Mouse (Mus musculus) G1E-ER4 (cell line): ENCODE results near the gene Rab38. TPM values are rescaled to one million over a fixed set of nuclear protein-coding genes. Genes with fewer than 3 reads are reported as not detected.

Experiments
- GATA1 ChIP-seq: IDR thresholded peaks from one replicate; pipeline ENCODE4 v1.8.0; 2012; ENCODE audit warnings: low read length, inconsistent platforms
- polyA plus RNA-seq: library from polyadenylated mRNA; stranded (reverse); fragments of >175 nt; gene quantifications from 2 replicates; pipeline ENCODE4 v1.2.3, GENCODE M21; 2012

Gene Rab38
- not detected in 2 replicates for polyA plus RNA-seq

GRCm38 (mm10) chr7:88429786-88430691, at the start of gene Rab38:
Gene Rab38, plus strand, starts transcription at chr7:88430273.
- TF ChIP-seq GATA1 = no peak

- no peak for TF ChIP-seq GATA1
Observed at GRCm38 (mm10) chr7:88394568-88394967, 35.5 kb upstream of the Rab38 start.

DNA sequence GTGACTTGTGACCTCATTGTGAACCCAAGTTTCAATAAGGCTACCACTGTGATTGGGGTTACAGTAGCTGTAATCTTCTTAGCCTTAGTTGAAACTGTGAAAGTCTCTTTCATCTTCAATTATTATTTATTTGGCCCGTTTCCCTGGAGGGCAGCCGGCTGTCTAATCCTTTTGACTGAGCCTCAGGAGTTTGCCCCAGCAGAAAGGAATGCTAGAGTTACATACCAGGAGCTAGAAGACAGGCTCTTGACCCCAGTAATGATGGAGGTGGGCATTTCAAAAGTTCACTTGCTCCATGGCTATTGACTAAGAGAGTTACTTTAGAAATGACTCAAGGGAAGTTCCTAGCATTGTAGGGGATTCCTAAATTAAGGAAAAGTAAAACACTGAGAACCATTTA, 34.3 kb upstream of the Rab38 start:
- TF ChIP-seq GATA1 = no peak

DNA sequence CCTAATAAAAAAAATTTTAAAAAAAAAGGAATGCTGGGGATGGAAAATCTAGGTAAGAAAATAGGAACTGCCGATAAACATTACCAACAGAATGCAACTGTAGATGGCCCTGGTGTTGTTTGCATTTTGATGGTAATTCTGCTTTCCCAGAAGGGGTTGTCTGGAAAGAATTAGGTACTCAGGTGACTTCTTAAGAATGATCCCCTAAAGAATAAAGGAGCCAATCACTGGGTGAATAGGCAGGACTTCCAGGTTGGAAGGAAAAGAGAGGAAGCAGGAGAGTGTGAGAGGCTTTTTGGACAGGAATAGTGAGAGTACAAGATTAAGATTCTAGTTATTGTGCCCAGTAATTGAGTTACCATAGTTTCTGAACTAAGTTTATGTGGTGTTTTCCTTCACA, 24.8 kb upstream of the Rab38 start:
- TF ChIP-seq GATA1 = no peak

DNA sequence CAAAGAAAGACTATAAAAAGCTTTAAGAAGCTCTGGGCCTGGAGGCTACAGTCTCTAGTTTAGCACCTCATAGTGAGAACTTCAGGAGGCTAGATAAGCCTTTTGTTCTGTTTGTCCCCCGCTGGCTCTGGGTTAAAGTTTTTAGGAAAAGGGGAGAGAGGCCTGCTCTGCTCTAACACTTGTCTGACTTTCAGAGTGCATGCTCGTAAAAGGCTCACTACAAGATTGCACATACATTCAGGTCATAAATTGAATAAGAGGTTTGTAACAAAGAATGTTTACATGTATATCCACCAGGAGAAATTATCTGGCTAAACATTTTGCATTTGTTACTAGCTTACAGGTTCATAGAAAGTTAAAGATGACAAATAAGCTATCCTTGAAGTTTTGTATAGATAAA, 23.6 kb upstream of the Rab38 start:
- no peak for TF ChIP-seq GATA1

DNA sequence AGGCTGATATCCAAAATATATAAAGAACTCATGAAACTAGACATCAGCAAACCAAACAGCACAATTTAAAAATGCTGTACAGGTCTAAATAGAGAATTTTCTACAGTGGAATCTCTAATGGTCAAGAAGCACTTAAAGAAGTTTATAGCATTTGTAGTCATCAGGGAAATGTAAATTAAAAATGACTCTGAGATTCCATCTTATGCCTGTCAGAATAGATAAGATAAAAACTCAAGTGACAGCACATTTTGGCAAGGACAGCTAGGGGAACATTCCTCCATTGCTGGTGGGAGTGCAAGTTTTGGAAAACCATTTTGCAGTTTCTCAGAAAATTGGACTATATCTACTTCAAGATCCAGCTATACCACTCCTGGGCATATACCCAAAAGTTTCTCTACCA, 8.3 kb upstream of the Rab38 start:
- no peak for TF ChIP-seq GATA1

DNA sequence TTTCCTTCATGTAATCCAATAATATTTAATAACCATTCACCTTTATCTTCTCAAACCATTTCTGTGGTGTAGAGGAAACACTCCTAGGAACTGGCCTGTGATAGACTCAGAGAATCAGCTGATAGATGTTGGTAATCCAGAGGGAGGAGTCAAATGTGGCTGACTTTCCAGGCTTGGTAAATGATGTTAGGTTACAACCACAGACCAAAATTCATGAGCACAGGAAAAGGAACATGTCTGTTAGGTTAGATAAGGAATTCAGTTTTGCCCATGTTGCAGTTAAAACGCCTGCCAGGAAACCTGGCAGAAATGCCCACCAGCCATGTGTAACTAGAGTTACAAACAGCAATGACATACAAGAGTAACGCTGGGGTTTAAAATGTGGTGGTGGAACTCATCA, 6.2 kb upstream of the Rab38 start:
- TF ChIP-seq GATA1 = no peak

DNA sequence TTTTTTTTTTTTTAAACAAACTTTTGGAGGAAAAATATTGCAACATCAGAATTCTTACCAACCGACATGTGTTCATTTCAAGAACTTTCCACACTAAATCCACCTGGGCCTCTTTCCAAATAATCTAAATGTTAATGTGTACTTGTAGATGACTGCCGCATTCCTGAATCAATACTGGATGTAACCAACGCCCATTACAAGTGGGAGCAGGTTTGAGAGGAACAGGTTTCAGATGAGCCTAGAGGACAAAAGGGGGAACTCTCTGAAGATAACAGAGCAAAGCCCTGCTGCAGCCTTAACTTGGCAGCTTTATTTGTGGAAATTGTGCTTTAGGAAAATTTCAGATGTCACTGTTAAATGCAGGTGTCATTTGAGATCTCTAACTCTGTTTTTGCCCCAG, 4.3 kb upstream of the Rab38 start:
- no peak for TF ChIP-seq GATA1

DNA sequence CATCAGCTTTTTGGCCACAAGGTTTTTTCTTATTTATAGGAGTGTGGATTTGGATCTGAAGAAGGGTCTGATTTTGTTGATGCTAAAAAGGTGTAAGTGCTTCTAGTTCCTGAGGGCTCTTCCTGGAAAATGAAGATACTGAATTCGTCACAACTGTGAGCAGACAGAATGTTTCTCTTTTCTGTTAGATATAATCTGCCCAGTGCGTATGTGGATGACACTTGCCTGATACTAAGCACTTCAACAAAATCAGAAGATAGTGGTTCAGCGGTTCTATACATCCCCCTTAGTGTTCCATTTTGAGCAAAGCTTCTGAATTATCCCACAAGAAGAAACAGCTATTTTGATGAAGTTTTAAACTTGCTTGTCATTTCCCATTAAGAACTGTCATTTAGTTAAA, 2.6 kb upstream of the Rab38 start:
- TF ChIP-seq GATA1 = no peak

- TF ChIP-seq GATA1 = no peak
Observed at GRCm38 (mm10) chr7:88430692-88431084, 615 bp downstream of the Rab38 start.

- TF ChIP-seq GATA1 = no peak
Observed at GRCm38 (mm10) chr7:88440301-88440700, 10.2 kb downstream of the Rab38 start.

DNA sequence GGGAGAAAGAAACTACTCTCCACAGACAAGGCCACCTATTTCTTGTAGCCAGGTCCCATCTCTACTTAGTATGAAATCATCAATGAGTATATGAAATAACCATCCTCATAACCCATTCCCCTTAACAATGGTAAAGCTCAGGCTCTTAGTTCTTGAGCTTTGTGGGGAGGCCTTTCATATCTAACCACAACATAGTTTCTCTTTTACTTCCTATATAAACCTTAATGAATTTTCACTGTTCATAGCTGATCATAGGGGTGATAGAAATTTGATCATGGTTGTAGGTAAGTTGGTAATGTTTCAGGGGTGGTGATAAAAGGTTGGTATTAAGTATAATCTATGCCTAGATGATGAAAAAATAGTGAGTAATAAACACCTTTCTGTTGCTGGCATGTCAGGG, 12.6 kb downstream of the Rab38 start:
- no peak for TF ChIP-seq GATA1

- no peak for TF ChIP-seq GATA1
Observed at GRCm38 (mm10) chr7:88443435-88443834, 13.4 kb downstream of the Rab38 start.

DNA sequence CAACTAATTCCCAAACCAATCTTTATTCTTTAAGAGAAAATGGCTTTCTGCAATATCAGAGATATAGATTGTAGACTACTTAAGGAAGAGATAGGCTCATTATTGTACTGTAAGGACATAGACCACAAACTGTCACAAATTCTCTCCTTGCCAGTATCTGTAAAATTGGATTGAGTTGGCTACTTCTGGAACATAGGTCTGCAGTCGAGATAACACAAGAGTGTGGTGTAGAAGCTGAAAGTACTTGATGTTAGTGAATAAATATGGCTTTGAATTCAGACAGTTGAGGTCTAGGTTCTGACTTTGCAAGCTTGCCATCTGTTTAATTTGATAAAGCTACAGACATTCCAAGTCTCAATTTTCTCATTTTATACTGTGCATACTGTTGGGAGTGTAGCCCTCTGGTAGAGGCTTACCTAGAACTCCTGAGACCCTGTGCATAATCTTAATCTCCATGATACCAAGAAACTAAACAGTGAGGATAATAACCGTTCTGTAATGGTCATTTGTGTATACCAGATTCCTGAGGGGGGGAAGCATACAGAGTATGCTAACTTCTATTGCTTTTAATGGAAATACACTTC, 15.3 kb downstream of the Rab38 start:
- no peak for TF ChIP-seq GATA1

DNA sequence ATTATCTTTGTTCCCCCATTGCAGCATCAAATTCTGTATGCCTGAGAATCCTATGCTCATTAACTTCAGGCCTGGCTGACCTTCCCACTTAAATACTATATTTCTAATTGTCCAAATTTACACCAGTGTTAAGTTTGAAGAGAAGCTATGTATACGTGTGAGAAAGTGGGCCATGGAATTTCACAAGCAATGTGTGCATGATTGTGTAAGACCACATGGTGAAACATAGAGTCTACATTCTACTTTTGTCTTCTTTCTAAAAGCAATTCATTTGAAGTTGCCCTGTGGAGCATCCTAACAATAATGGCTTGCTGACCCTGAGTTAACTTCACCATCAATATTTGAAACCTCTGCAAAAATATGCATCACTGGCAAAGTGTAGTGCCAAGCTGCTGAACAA, 23.2 kb downstream of the Rab38 start:
- no peak for TF ChIP-seq GATA1

GRCm38 (mm10) chr7:88457827-88458226, 27.8 kb downstream of the Rab38 start:
- TF ChIP-seq GATA1 = no peak

DNA sequence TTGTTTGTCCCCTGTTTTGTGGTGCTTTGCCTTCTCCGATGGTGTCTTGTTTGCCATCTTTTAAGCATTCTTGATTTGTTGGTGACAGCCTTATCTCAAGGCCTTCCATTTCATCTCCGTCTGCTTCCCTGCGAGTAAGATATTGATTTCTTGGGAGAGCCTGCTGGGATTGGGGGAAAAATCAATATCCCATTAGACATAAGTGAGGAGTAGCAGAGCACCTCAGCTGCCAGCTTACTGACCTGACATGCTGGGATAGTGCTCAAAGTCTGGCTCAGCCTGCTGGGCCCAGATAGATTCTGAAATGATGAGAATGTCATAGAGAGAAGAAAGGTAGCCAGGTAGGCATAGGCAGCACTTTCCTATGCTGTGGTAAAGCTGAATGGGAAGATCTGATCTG, 37.7 kb downstream of the Rab38 start:
- TF ChIP-seq GATA1 = no peak

DNA sequence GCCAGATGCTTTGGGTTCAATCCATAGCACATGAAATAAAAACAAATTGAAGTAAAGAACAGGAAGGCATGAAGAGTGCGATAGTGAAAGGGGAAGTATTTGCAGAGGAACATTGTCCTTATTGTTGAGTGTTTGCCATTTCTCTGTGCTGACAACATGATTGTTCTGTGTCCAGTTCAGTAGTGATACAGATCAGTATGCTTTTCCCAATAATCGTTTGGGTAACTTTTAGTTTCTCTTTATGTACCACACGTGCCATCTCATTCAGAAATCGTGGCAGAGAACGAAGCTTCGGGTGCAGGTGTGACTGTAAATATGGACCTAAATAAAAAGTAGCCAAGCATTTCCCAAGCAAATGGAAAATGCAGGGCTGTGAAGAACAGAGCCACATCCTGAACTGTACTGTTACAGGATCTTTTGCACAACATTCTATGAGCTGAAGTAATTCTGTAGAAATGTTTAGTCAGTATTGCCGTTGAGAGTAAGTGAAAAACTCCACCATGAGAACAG, 52.1 kb downstream of the Rab38 start:
- no peak for TF ChIP-seq GATA1
